Mouse (Mus musculus) neutrophil, adult 5-6 weeks (primary cell): ENCODE data around the gene Pou3f3. TPM values are rescaled to one million over a fixed set of nuclear protein-coding genes. Genes with fewer than 3 reads are reported as not detected.

Experiments used
- ATAC-seq: fragments of 151-379, 151-347 bp; 2 replicates; pipeline ENCODE4 v1.8.0; 2017; ENCODE audit warnings: mild to moderate bottlenecking, moderate TSS enrichment; ENCODE audit not compliant: insufficient number of reproducible peaks, poor library complexity, low FRiP score, severe bottlenecking; ENCODE audit errors: extremely low read depth
- total RNA-seq: library from RNA; stranded (forward); fragments of 200-1000 nt; gene quantifications from 2 replicates; pipeline ENCODE4 v1.2.3, GENCODE M21; 2017

Gene Pou3f3
- total RNA-seq, 1 experiment from 2014 or later = not detected

- ATAC-seq = no peak
Observed at GRCm38 (mm10) chr1:42693101-42693715, 2.4 kb upstream of the Pou3f3 start.

GRCm38 (mm10) chr1:42693852-42694251, 1.7 kb upstream of the Pou3f3 start:
- ATAC-seq = no peak

- no peak for ATAC-seq
Observed at GRCm38 (mm10) chr1:42694290-42694664, 1.3 kb upstream of the Pou3f3 start.

DNA sequence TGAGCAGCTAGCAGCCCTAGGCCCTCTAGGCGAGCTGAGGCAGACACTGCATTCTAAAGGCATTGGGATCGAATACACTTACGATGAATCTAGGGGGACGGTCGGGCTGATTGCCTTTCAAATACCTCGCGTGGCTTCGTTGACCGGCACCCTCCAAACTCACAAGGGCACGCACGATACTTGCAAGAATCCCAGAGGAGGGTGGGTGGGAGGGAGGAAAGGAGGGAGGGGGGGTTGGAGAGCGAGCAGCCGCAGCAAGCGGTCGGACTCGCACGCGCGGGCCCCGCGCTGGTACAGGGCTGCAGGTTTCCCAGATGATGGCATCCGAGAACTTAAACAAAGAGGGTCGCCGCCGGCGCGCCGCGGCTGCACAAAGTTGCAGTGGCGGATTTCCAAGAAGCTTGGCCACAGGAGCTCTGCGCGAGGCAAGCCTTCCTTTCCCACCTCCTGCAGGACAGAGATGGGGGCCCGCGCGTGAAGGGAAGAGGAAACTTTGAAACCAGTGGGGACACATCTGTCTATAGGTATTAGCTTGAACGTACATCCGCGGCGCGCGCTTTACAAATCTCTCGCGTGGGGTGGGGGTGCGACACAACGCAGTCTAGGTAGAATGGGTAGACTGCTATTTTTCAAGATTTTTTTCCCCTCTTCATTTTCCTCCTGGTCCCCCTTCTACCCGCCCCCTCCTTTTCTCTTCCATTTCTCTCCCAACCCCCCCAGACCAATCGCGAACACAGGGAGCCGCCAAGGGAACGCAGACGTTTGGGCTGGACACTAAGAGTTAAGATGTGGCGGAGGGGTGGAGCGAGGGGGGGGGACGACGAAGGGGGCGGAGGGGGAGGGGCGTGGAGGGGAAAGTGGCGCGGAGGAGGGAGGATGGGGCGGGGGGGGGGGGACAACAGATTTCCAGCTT, 647 bp upstream of the Pou3f3 start:
- no peak for ATAC-seq

DNA sequence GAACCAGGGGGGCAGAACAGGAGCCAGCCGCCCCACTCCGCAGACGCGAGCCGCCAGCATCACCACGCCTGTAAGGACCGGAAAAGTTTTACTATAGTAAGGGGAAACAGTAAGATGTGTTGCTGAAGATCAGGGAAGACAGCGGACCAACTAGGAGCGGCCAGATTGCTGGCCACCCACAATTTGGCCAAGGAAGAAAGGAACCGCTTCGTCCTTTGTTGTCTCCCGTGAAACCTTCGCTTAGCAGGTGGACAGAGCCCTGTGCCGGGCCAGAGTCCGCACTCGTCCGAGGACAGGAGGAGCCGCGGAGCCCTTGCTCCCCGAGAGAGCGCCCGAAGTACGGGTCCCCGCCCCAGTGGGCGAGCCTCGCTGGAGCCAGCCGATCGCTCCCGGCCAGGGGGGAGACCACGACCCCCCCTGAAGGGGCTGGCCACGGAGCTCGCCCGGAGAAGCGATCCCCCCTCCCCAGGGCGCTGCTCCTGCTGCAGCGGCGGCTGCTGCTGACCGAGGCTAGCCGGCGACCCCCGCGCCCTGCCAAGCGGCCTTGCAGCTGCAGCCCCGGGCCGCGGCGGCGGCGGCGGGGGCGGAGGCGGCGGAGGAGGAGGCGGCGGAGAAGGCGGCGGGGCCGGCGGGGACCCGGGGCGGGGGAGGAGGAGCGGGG, 933 bp downstream of the Pou3f3 start:
- ATAC-seq = no peak

- ATAC-seq = no peak
Observed at GRCm38 (mm10) chr1:42697321-42697755, 1.8 kb downstream of the Pou3f3 start.

GRCm38 (mm10) chr1:42697756-42698583, 2.4 kb downstream of the Pou3f3 start:
- ATAC-seq = no peak

DNA sequence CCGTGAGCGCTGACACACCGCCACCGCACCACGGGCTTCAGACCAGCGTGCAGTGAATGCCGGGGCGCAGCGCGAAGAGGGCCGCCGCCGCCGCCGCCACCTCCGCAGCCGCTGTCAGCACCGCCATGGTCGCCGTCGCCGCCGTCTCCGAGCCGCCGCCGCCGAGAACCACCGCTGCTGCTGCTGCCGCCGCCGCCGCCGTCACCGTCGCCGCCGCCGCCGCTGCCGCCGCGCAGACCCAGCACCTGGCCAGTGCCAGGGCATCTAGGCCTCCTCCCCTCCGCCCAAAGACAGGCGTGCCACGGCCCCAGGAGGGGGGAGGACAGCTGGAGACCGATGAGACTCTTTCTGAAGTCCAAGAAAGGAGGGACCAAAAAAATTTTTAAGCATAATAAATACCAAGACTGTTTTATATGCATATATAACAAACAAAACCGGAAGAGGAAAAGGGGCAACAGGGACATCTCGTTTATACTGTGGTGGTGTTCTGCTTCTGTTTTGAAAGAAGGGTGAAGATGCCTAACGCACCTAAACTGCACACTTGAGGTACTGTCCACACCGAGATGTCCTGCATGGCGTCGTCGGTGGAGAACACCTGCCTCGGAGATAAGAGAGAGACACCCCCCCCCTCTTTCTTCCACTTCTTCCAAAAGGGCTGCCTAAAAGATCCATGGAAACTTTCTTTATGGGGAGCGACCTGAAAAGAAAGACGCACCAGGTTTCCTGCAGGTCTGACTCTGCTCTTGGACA, 3.2 kb downstream of the Pou3f3 start:
- no peak for ATAC-seq

DNA sequence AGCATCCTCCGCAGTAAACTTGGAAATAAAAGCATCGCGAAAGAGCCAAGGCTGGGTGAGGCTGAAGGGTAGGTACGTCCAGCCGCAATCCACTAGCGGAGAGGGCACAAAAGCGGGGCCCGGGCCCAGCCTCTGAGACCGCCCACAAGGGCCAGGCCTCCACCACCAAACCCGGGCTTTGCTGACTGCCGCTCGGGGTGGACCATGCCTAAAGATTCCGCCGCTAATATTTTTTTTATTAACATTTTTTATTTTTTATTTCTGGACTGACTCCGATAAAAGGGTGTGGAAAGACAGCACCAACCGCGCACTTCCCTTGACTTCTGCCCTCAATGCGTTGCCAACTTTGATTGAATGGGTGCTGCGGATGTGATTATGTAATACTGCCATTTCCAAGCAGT, 3.9 kb downstream of the Pou3f3 start:
- ATAC-seq = no peak

DNA sequence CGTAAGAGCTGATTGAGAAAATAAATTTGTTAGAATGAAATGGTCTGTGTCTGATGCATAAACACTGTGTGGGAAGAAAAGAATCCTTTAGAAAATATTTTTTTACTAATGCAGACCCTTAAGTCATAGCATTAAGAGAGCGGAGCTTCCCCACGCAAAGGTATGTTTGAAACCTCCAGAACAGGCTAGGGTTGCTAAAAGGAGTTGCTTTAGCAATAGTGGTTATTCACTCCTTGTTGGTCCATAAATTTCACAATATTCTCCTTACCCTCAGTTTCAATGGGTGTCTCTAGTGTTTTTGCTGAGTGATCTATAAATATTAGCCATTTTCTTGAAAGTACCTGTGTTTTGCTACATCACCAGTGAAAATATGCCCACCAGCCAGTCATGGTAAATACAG, 4.6 kb downstream of the Pou3f3 start:
- ATAC-seq = no peak

- ATAC-seq = no peak
Observed at GRCm38 (mm10) chr1:42700815-42701214, 5.2 kb downstream of the Pou3f3 start.

DNA sequence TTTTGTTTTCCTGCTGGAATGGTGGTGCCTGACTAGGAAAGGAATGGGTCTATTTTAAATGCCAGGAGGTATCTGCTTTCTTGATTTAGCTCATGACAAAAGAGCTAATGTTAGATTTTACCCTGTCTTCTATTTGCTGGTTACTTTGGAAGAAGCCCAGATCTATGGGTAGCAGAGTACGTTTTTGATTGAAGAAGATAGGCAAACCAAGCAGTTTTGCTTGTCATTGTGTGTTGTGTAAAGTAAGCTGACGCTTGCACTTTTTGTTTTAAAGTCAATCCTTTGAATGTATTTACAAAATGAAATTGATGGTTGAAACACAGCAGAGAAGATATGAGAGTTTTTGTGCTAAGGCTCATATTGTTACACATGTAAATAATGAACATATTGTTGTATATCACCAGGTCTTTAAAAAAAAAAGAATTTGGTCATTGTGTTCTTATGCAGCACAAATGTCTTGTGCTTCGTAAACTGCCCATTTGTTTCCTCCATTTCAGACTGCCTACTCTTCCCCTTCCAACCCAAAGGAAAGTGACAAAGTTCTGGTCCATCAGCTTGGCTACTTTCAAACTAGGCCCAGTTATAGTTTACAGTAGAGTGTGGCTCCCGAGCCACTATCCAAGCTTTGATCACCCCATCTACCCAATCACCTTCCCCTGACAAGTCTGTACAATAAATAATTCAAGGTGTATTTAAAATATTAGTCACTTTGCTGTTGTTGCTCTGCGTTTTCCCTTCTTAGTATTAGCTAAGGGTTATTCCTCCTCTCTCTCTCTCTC, 6.5 kb downstream of the Pou3f3 start:
- no peak for ATAC-seq

- no peak for ATAC-seq
Observed at GRCm38 (mm10) chr1:42702984-42703383, 7.4 kb downstream of the Pou3f3 start.

DNA sequence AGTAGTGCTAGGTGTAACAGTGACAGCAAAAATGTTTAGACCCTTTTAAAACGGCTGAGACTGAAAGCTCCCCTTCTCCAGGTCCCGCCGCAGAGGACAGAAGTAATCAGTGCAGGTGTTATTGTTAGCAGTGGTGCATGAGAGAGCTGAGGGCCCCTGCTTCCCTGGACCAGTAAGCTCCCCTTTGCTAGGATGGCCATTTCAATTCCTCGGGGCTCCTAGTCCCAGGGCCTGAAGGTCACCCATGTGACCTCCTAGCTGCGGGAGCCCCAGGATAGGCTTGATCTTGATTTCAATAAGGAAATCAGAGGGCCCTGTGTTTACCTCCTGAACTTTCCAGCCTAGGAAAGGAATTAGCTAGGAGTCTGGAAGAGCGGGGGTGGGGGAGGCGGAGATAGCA, 7.9 kb downstream of the Pou3f3 start:
- ATAC-seq = no peak

GRCm38 (mm10) chr1:42703851-42704613, 8.5 kb downstream of the Pou3f3 start:
- no peak for ATAC-seq

- no peak for ATAC-seq
Observed at GRCm38 (mm10) chr1:42704981-42705810, 9.6 kb downstream of the Pou3f3 start.
